Mouse (Mus musculus) heart, adult 18-20 months (tissue): Measurements from ENCODE around the gene Nutf2. TPM values are rescaled to one million over a fixed set of nuclear protein-coding genes. Genes with fewer than 3 reads are reported as not detected.

Experiments
- total RNA-seq, 2 experiments: library from RNA; stranded (reverse); gene quantifications; 2 replicates each; pipeline ENCODE4 v1.2.3; 2021

Nutf2 gene
- total RNA-seq, 2 experiments from 2014 or later: 27.0 to 43.8 TPM

Other genes with a start within 250 kb of the Nutf2 start
- gene Ctcf, start 224.0 kb upstream of the Nutf2 start, total RNA-seq: 10 to 100 TPM; 39.9 to 40.9 TPM
- gene Agrp, start 223.2 kb upstream of the Nutf2 start, total RNA-seq: not detected
- gene Carmil2, start 174.3 kb upstream of the Nutf2 start, total RNA-seq: 1 to 10 TPM in 1 of 2 experiments, under 1 TPM in 1; 0.12 to 1.1 TPM
- 10 to 100 TPM; 11.0 to 12.6 TPM for gene Acd, start 159.5 kb upstream of the Nutf2 start, total RNA-seq
- 1 to 10 TPM; 7.3 to 7.8 TPM for gene Pard6a, start 159.4 kb upstream of the Nutf2 start, total RNA-seq
- gene 4933405L10Rik, start 152.9 kb upstream of the Nutf2 start, total RNA-seq: not detected
- 1 to 10 TPM; 1.3 TPM for gene Enkd1, start 152.4 kb upstream of the Nutf2 start, total RNA-seq
- 1 to 10 TPM; 3.8 to 4.5 TPM for gene Gfod2, start 101.9 kb upstream of the Nutf2 start, total RNA-seq
- 10 to 100 TPM; 18.1 to 18.6 TPM for gene Ranbp10, start 33.2 kb upstream of the Nutf2 start, total RNA-seq
- gene Tsnaxip1, start 32.8 kb upstream of the Nutf2 start, total RNA-seq: not detected
- 1 to 10 TPM; 2.2 to 2.5 TPM for gene Cenpt, start 7.3 kb upstream of the Nutf2 start, total RNA-seq
- gene Thap11, start 5.4 kb upstream of the Nutf2 start, total RNA-seq: 10 to 100 TPM; 27.5 to 27.8 TPM
- gene Edc4, start 20.3 kb downstream of the Nutf2 start, total RNA-seq: 10 to 100 TPM; 23.0 to 25.7 TPM
- 1 to 10 TPM in 1 of 2 experiments, under 1 TPM in 1; 0.77 to 1.0 TPM for gene Nrn1l, start 33.0 kb downstream of the Nutf2 start, total RNA-seq
- gene Pskh1, start 39.9 kb downstream of the Nutf2 start, total RNA-seq: 10 to 100 TPM; 15.6 to 18.1 TPM
- not detected for gene Ctrl, start 73.3 kb downstream of the Nutf2 start, total RNA-seq
- 10 to 100 TPM; 72.5 to 92.1 TPM for gene Psmb10, start 77.9 kb downstream of the Nutf2 start, total RNA-seq
- under 1 TPM; 0.49 to 0.57 TPM for gene Lcat, start 82.8 kb downstream of the Nutf2 start, total RNA-seq
- 10 to 100 TPM; 27.2 to 38.1 TPM for gene Slc12a4, start 105.5 kb downstream of the Nutf2 start, total RNA-seq
- gene Dpep3, start 118.8 kb downstream of the Nutf2 start, total RNA-seq: not detected
- gene Dus2, start 130.8 kb downstream of the Nutf2 start, total RNA-seq: 10 to 100 TPM in 1 of 2 experiments, 1 to 10 TPM in 1; 8.3 to 10.1 TPM
- not detected for gene Dpep2nb, start 145.4 kb downstream of the Nutf2 start, total RNA-seq
- 10 to 100 TPM; 11.2 to 12.1 TPM for gene Ddx28, start 151.3 kb downstream of the Nutf2 start, total RNA-seq
- gene Nfatc3, start 198.3 kb downstream of the Nutf2 start, total RNA-seq: 10 to 100 TPM; 17.4 to 20.5 TPM